Mouse (Mus musculus): ENCODE measurements around the gene Acy3. TPM values are rescaled to one million over a fixed set of nuclear protein-coding genes. Genes with fewer than 3 reads are reported as not detected.

Acy3 gene
- polyA plus RNA-seq, 1 experiment from 2014 or later = 1.6 TPM

GRCm38 (mm10) chr19:4015635-4016034 is 29.3 kb downstream of the Acy3 start:
- H3K4me2 ChIP-seq = no peak overlapping the region

GRCm38 (mm10) chr19:4017921-4018587 is 31.7 kb downstream of the Acy3 start:
- H3K9ac ChIP-seq (ENCODE audit: low read length) = no peak overlapping the region
- H3K9me3 ChIP-seq (ENCODE audit: control insufficient read depth, low read length) = no peaks in the 10 kb centered on the region
- H3K27me3 ChIP-seq (ENCODE audit: control insufficient read depth, insufficient read depth, low read length) = no peaks in the 10 kb centered on the region
- H3K27ac ChIP-seq (ENCODE audit: low read depth, low read length) = no peak overlapping the region
- H3K4me1 ChIP-seq (ENCODE audit: control insufficient read depth, insufficient read depth, low read length) = 0 out of 2 replicates have a peak, but pooled peaks cover under 1% of the 10 kb centered on the region
- ATAC-seq (ENCODE audit: low FRiP score) (no peak), DNase-seq (ENCODE audit: low spot score, missing footprints) (peak; percentile 69)
- 60% methylated on average over 10 of the region's 10 CpGs for WGBS
- no peaks in the 10 kb centered on the region for H3K36me3 ChIP-seq (ENCODE audit: control insufficient read depth, insufficient read depth, low read length)
- H3K4me2 ChIP-seq = no peak overlapping the region
- no peak overlapping the region for H3K4me3 ChIP-seq (ENCODE audit: low read depth, low read length)

More at GRCm38 (mm10) chr19:4015635-4016034, 29.3 kb downstream of the Acy3 start:
- WGBS = 62% methylated on average over 5 of the region's 5 CpGs
- ATAC-seq (ENCODE audit: low FRiP score) = no peak
- Histone ChIP-seq H3K4me3 (ENCODE audit: low read depth, low read length) (no peak overlapping the region), H3K36me3 (ENCODE audit: control insufficient read depth, insufficient read depth, low read length) (0 out of 2 replicates have a peak, but pooled peaks cover 3% of the 10 kb centered on the region), H3K9me3 (ENCODE audit: control insufficient read depth, low read length) (no peaks in the 10 kb centered on the region), H3K27ac (ENCODE audit: low read depth, low read length) (no peak overlapping the region), H3K27me3 (ENCODE audit: control insufficient read depth, insufficient read depth, low read length) (no peaks in the 10 kb centered on the region), H3K9ac (ENCODE audit: low read length) (no peak overlapping the region), H3K4me1 (ENCODE audit: control insufficient read depth, insufficient read depth, low read length) (peaks cover 8% of the 10 kb centered on the region; the same call in 1 of the 2 replicates)
- DNase-seq (ENCODE audit: low spot score, missing footprints) = no peak

GRCm38 (mm10) chr19:4018743-4019583 is 32.6 kb downstream of the Acy3 start:
- 37% methylated on average over 18 of the region's 18 CpGs for WGBS
- 0 out of 2 replicates have a peak, but pooled peaks have one; percentile 52 for ATAC-seq (ENCODE audit: low FRiP score)
- H3K9ac ChIP-seq (ENCODE audit: low read length) = no peak overlapping the region
- H3K4me3 ChIP-seq (ENCODE audit: low read depth, low read length) = no peak overlapping the region
- H3K9me3 ChIP-seq (ENCODE audit: control insufficient read depth, low read length) = no peaks in the 10 kb centered on the region
- peak; percentile 92 for DNase-seq (ENCODE audit: low spot score, missing footprints)
- H3K4me1 ChIP-seq (ENCODE audit: control insufficient read depth, insufficient read depth, low read length) = no peaks in the 10 kb centered on the region
- no peaks in the 10 kb centered on the region for H3K27me3 ChIP-seq (ENCODE audit: control insufficient read depth, insufficient read depth, low read length)
- H3K4me2 ChIP-seq = no peak overlapping the region
- H3K27ac ChIP-seq (ENCODE audit: low read depth, low read length) = no peak overlapping the region
- H3K36me3 ChIP-seq (ENCODE audit: control insufficient read depth, insufficient read depth, low read length) = no peaks in the 10 kb centered on the region

- Histone ChIP-seq H3K4me1 (ENCODE audit: control insufficient read depth, insufficient read depth, low read length) (no peaks in the 10 kb centered on the region), H3K27me3 (ENCODE audit: control insufficient read depth, insufficient read depth, low read length) (no peaks in the 10 kb centered on the region), H3K9me3 (ENCODE audit: control insufficient read depth, low read length) (no peaks in the 10 kb centered on the region), H3K4me2 (no peak overlapping the region), H3K27ac (ENCODE audit: low read depth, low read length) (no peak overlapping the region), H3K36me3 (ENCODE audit: control insufficient read depth, insufficient read depth, low read length) (no peaks in the 10 kb centered on the region), H3K9ac (ENCODE audit: low read length) (no peak overlapping the region), H3K4me3 (ENCODE audit: low read depth, low read length) (no peak overlapping the region)
- DNase-seq (ENCODE audit: low spot score, missing footprints) (no peak), ATAC-seq (ENCODE audit: low FRiP score) (no peak)
- 86% methylated on average over 7 of the region's 7 CpGs for WGBS
Measured at GRCm38 (mm10) chr19:4023185-4023584, 36.8 kb downstream of the Acy3 start.

GRCm38 (mm10) chr19:4027576-4027975 is 41.2 kb downstream of the Acy3 start:
- H3K9ac ChIP-seq (ENCODE audit: low read length) = no peak overlapping the region
- H3K4me3 ChIP-seq (ENCODE audit: low read depth, low read length) = no peak overlapping the region
- no peaks in the 10 kb centered on the region for H3K4me1 ChIP-seq (ENCODE audit: control insufficient read depth, insufficient read depth, low read length)
- no peaks in the 10 kb centered on the region for H3K9me3 ChIP-seq (ENCODE audit: control insufficient read depth, low read length)
- DNase-seq (ENCODE audit: low spot score, missing footprints) (peak; percentile 17), ATAC-seq (ENCODE audit: low FRiP score) (no peak)
- no peak overlapping the region for H3K4me2 ChIP-seq
- H3K27ac ChIP-seq (ENCODE audit: low read depth, low read length) = no peak overlapping the region
- H3K36me3 ChIP-seq (ENCODE audit: control insufficient read depth, insufficient read depth, low read length) = no peaks in the 10 kb centered on the region
- H3K27me3 ChIP-seq (ENCODE audit: control insufficient read depth, insufficient read depth, low read length) = no peaks in the 10 kb centered on the region

GRCm38 (mm10) chr19:4032668-4033067 is 46.3 kb downstream of the Acy3 start:
- H3K27me3 ChIP-seq (ENCODE audit: control insufficient read depth, insufficient read depth, low read length) = no peaks in the 10 kb centered on the region
- DNase-seq (ENCODE audit: low spot score, missing footprints) = no peak
- H3K4me3 ChIP-seq (ENCODE audit: low read depth, low read length) = no peak overlapping the region
- H3K9me3 ChIP-seq (ENCODE audit: control insufficient read depth, low read length) = no peaks in the 10 kb centered on the region
- H3K27ac ChIP-seq (ENCODE audit: low read depth, low read length) = no peak overlapping the region
- ATAC-seq (ENCODE audit: low FRiP score) = no peak
- 55% methylated on average over 7 of the region's 7 CpGs for WGBS
- H3K4me2 ChIP-seq = no peak overlapping the region
- peaks cover 5% of the 10 kb centered on the region; the same call in 1 of the 2 replicates for H3K4me1 ChIP-seq (ENCODE audit: control insufficient read depth, insufficient read depth, low read length)
- H3K9ac ChIP-seq (ENCODE audit: low read length) = no peak overlapping the region
- no peaks in the 10 kb centered on the region for H3K36me3 ChIP-seq (ENCODE audit: control insufficient read depth, insufficient read depth, low read length)

GRCm38 (mm10) chr19:4033298-4033697 is 46.9 kb downstream of the Acy3 start:
- DNase-seq (ENCODE audit: low spot score, missing footprints) (no peak), ATAC-seq (ENCODE audit: low FRiP score) (no peak)
- no peaks in the 10 kb centered on the region for H3K36me3 ChIP-seq (ENCODE audit: control insufficient read depth, insufficient read depth, low read length)
- 83% methylated on average over 3 of the region's 3 CpGs for WGBS
- no peaks in the 10 kb centered on the region for H3K27me3 ChIP-seq (ENCODE audit: control insufficient read depth, insufficient read depth, low read length)
- H3K9me3 ChIP-seq (ENCODE audit: control insufficient read depth, low read length) = no peaks in the 10 kb centered on the region
- no peak overlapping the region for H3K4me3 ChIP-seq (ENCODE audit: low read depth, low read length)
- H3K9ac ChIP-seq (ENCODE audit: low read length) = no peak overlapping the region
- H3K4me1 ChIP-seq (ENCODE audit: control insufficient read depth, insufficient read depth, low read length) = peaks cover 9% of the 10 kb centered on the region; the same call in 1 of the 2 replicates
- no peak overlapping the region for H3K4me2 ChIP-seq
- H3K27ac ChIP-seq (ENCODE audit: low read depth, low read length) = no peak overlapping the region

GRCm38 (mm10) chr19:4033742-4034141 is 47.4 kb downstream of the Acy3 start:
- Histone ChIP-seq H3K36me3 (ENCODE audit: control insufficient read depth, insufficient read depth, low read length) (no peaks in the 10 kb centered on the region), H3K9ac (ENCODE audit: low read length) (no peak overlapping the region), H3K4me3 (ENCODE audit: low read depth, low read length) (no peak overlapping the region), H3K4me1 (ENCODE audit: control insufficient read depth, insufficient read depth, low read length) (peaks cover 9% of the 10 kb centered on the region; the same call in 1 of the 2 replicates), H3K9me3 (ENCODE audit: control insufficient read depth, low read length) (no peaks in the 10 kb centered on the region), H3K27ac (ENCODE audit: low read depth, low read length) (no peak overlapping the region), H3K4me2 (no peak overlapping the region), H3K27me3 (ENCODE audit: control insufficient read depth, insufficient read depth, low read length) (no peaks in the 10 kb centered on the region)
- no peak for ATAC-seq (ENCODE audit: low FRiP score)
- 54% methylated on average over 5 of the region's 5 CpGs for WGBS
- peak; percentile 17 for DNase-seq (ENCODE audit: low spot score, missing footprints)
